Mouse (Mus musculus) forebrain, embryonic 11.5 days (tissue): Measurements from ENCODE around the gene Rgs12. TPM values are rescaled to one million over a fixed set of nuclear protein-coding genes. Genes with fewer than 3 reads are reported as not detected.

Experiments used
- ATAC-seq: fragments of 200-750 bp; cut with Nextera tagmentation; replicated peaks from 2 replicates; pipeline ENCODE4 v1.8.0; 2017; ENCODE audit warnings: moderate TSS enrichment; ENCODE audit not compliant: low FRiP score
- DNase-seq: peaks from one replicate; pipeline ENCODE4 v3.0.0-alpha.2; 2017; ENCODE audit warnings: low spot score
- H3K27ac ChIP-seq: fragments of 300-500 bp; sonication (generic); 2 replicates; pipeline ENCODE4 v1.5.1; 2014; ENCODE audit warnings: low read depth, low read length
- H3K27me3 ChIP-seq: fragments of 300-500 bp; sonication (generic); 2 replicates; pipeline ENCODE4 v1.6.1; 2014; ENCODE audit warnings: mild to moderate bottlenecking, low read length, mixed read lengths; ENCODE audit not compliant: control insufficient read depth, insufficient read depth
- H3K36me3 ChIP-seq: fragments of 300-500 bp; sonication (generic); 2 replicates; pipeline ENCODE4 v1.6.1; 2014; ENCODE audit warnings: mild to moderate bottlenecking, low read length, moderate library complexity, mixed read lengths; ENCODE audit not compliant: control insufficient read depth, insufficient read depth
- H3K4me1 ChIP-seq: fragments of 300-500 bp; sonication (generic); replicated peaks from 2 replicates; pipeline ENCODE4 v1.6.1; 2014; ENCODE audit warnings: low read length, mixed read lengths; ENCODE audit not compliant: control insufficient read depth, insufficient read depth
- H3K4me2 ChIP-seq: fragments of 300-500 bp; sonication (generic); 2 replicates; pipeline ENCODE4 v1.6.1; 2014; ENCODE audit warnings: low read depth, mild to moderate bottlenecking, low read length, moderate library complexity, mixed read lengths; ENCODE audit not compliant: severe bottlenecking
- H3K4me3 ChIP-seq: fragments of 300-500 bp; sonication (generic); 2 replicates; pipeline ENCODE4 v1.5.1; 2014; ENCODE audit warnings: low read depth, low read length
- H3K9ac ChIP-seq: fragments of 300-500 bp; sonication (generic); 2 replicates; pipeline ENCODE4 v1.6.1; 2014; ENCODE audit warnings: low read length
- H3K9me3 ChIP-seq: fragments of 300-500 bp; sonication (generic); 2 replicates; pipeline ENCODE4 v1.6.1; 2016; ENCODE audit warnings: low read length, mixed read lengths; ENCODE audit not compliant: control insufficient read depth
- WGBS: fragments of 180-500 bp; shearing (Covaris S2); extraction: QIAGEN DNeasy Blood & Tissue Kit; methylation state at CpG from one replicate; pipeline ENCODE4 v1.1.7; 2014; 5-methylcytosine and 5-hydroxymethylcytosine counted together
- polyA plus RNA-seq: library from polyadenylated mRNA; unstranded; fragments of >200 nt; fragmentation: Nextera tagmentation; extraction: Ambion mirVana; gene quantifications from 2 replicates; pipeline ENCODE4 v1.2.1, GENCODE M21; 2014

The Rgs12 gene
- polyA plus RNA-seq, 1 experiment from 2014 or later: 55.9 TPM

GRCm38 (mm10) chr5:34960021-34960420 lies 10.8 kb downstream of the Rgs12 start:
- Histone ChIP-seq H3K4me1 (no peaks in the 10 kb centered on the region), H3K27ac (no peak overlapping the region), H3K9me3 (no peaks in the 10 kb centered on the region), H3K36me3 (no peaks in the 10 kb centered on the region; the same call in 1 of the 2 replicates), H3K9ac (no peak overlapping the region), H3K4me2 (no peak overlapping the region), H3K27me3 (no peaks in the 10 kb centered on the region), H3K4me3 (no peak overlapping the region)
- ATAC-seq (no peak), DNase-seq (no peak)
- 80% methylated on average over 1 of the region's 1 CpGs for WGBS

- no peaks in the 10 kb centered on the region for H3K9me3 ChIP-seq
- H3K36me3 ChIP-seq: peaks cover 10% of the 10 kb centered on the region; the same call in 1 of the 2 replicates
- no peak overlapping the region for H3K4me2 ChIP-seq
- WGBS: 96% methylated on average over 12 of the region's 12 CpGs
- no peak for DNase-seq
- no peak overlapping the region for H3K9ac ChIP-seq
- no peak overlapping the region for H3K27ac ChIP-seq
- no peaks in the 10 kb centered on the region for H3K27me3 ChIP-seq
- no peaks in the 10 kb centered on the region for H3K4me1 ChIP-seq
- no peak overlapping the region for H3K4me3 ChIP-seq
- no peak for ATAC-seq
Measured at GRCm38 (mm10) chr5:34965531-34965930, 16.3 kb downstream of the Rgs12 start.

- H3K9me3 ChIP-seq: no peaks in the 10 kb centered on the region
- H3K27me3 ChIP-seq: no peaks in the 10 kb centered on the region
- H3K4me2 ChIP-seq: no peak overlapping the region
- ATAC-seq: no peak
- WGBS: 94% methylated on average over 5 of the region's 5 CpGs
- DNase-seq: no peak
- no peak overlapping the region for H3K9ac ChIP-seq
- peaks cover 10% of the 10 kb centered on the region; the same call in 1 of the 2 replicates for H3K36me3 ChIP-seq
- H3K4me1 ChIP-seq: no peaks in the 10 kb centered on the region
- H3K4me3 ChIP-seq: no peak overlapping the region
- no peak overlapping the region for H3K27ac ChIP-seq
Measured at GRCm38 (mm10) chr5:34968386-34968785, 19.1 kb downstream of the Rgs12 start.

GRCm38 (mm10) chr5:34972471-34972870 lies 23.2 kb downstream of the Rgs12 start:
- H3K27me3 ChIP-seq: no peaks in the 10 kb centered on the region
- H3K9me3 ChIP-seq: no peaks in the 10 kb centered on the region
- peaks cover 5% of the 10 kb centered on the region for H3K36me3 ChIP-seq
- H3K27ac ChIP-seq: no peak overlapping the region
- no peak overlapping the region for H3K9ac ChIP-seq
- DNase-seq (no peak), ATAC-seq (no peak)
- no peaks in the 10 kb centered on the region for H3K4me1 ChIP-seq
- H3K4me3 ChIP-seq: no peak overlapping the region
- no peak overlapping the region for H3K4me2 ChIP-seq
- WGBS: 89% methylated on average over 3 of the region's 3 CpGs

- Histone ChIP-seq H3K4me3 (no peak overlapping the region), H3K9ac (no peak overlapping the region), H3K9me3 (no peaks in the 10 kb centered on the region), H3K4me1 (no peaks in the 10 kb centered on the region), H3K27me3 (no peaks in the 10 kb centered on the region), H3K4me2 (no peak overlapping the region), H3K27ac (no peak overlapping the region), H3K36me3 (peaks cover 6% of the 10 kb centered on the region)
- ATAC-seq: no peak
- no peak for DNase-seq
- 86% methylated on average over 8 of the region's 8 CpGs for WGBS
Measured at GRCm38 (mm10) chr5:34973560-34974317, 24.5 kb downstream of the Rgs12 start.

GRCm38 (mm10) chr5:34974773-34975443 lies 25.7 kb downstream of the Rgs12 start:
- Histone ChIP-seq H3K4me3 (no peak overlapping the region), H3K27ac (no peak overlapping the region), H3K9me3 (no peaks in the 10 kb centered on the region), H3K4me2 (no peak overlapping the region), H3K27me3 (no peaks in the 10 kb centered on the region), H3K36me3 (peaks cover 6% of the 10 kb centered on the region), H3K9ac (no peak overlapping the region), H3K4me1 (no peaks in the 10 kb centered on the region)
- ATAC-seq (no peak), DNase-seq (no peak)
- 92% methylated on average over 11 of the region's 11 CpGs for WGBS

GRCm38 (mm10) chr5:34976540-34977292 lies 27.5 kb downstream of the Rgs12 start:
- Histone ChIP-seq H3K4me1 (no peaks in the 10 kb centered on the region), H3K9me3 (no peaks in the 10 kb centered on the region), H3K36me3 (peaks cover 6% of the 10 kb centered on the region), H3K9ac (no peak overlapping the region), H3K27ac (no peak overlapping the region), H3K27me3 (no peaks in the 10 kb centered on the region), H3K4me3 (no peak overlapping the region), H3K4me2 (no peak overlapping the region)
- 95% methylated on average over 9 of the region's 9 CpGs for WGBS
- DNase-seq: no peak
- ATAC-seq: no peak

GRCm38 (mm10) chr5:34980099-34980498 lies 30.9 kb downstream of the Rgs12 start:
- Histone ChIP-seq H3K4me1 (no peaks in the 10 kb centered on the region), H3K27ac (no peak overlapping the region), H3K9ac (no peak overlapping the region), H3K4me3 (no peak overlapping the region), H3K27me3 (no peaks in the 10 kb centered on the region), H3K9me3 (no peaks in the 10 kb centered on the region), H3K4me2 (no peak overlapping the region), H3K36me3 (peaks cover 14% of the 10 kb centered on the region)
- DNase-seq: no peak
- WGBS: 86% methylated on average over 6 of the region's 6 CpGs
- ATAC-seq: no peak
